Mouse (Mus musculus): ENCODE measurements at regions not wholly inside any gene's neighbourhood (a gene's known extent, or its start where the extent isn't known, plus 50 kb on each side); places are given as distances from the start of the nearest gene placed in this dataset.

- no peak overlapping the region for H3K4me3 ChIP-seq (ENCODE audit: low read depth, low read length)
- no peak overlapping the region for H3K4me2 ChIP-seq (replicated peaks; ENCODE audit: low read depth, low read length)
- H3K36me3 ChIP-seq (ENCODE audit: insufficient read depth, low read length), result no peaks in the 10 kb centered on the region
- H3K27me3 ChIP-seq (replicated peaks; ENCODE audit: insufficient read depth, low read length), result no peaks in the 10 kb centered on the region
- DNase-seq (ENCODE audit: low spot score), result no peak
- H3K4me1 ChIP-seq (ENCODE audit: insufficient read depth, low read depth, low read length), result no peaks in the 10 kb centered on the region
- 47% methylated on average over 1 of the region's 1 CpGs for WGBS
- H3K9me3 ChIP-seq (ENCODE audit: low read length), result no peaks in the 10 kb centered on the region
- TF ChIP-seq CTCF (IDR thresholded peaks at IDR 0.05) (no peak), EP300 (IDR thresholded peaks at IDR 0.05) (no peak)
- no peak overlapping the region for H3K27ac ChIP-seq (ENCODE audit: low read length)
- ATAC-seq, result no peak
- H3K9ac ChIP-seq (replicated peaks; ENCODE audit: low read depth), result no peak overlapping the region
These were observed 404.2 kb upstream of the Chl1 start for GRCm38 (mm10) chr6:103106189-103106588.

- 58% methylated on average over 2 of the region's 2 CpGs for WGBS
- DNase-seq (ENCODE audit: low spot score), result no peak
- H3K36me3 ChIP-seq (ENCODE audit: insufficient read depth, low read length), result no peaks in the 10 kb centered on the region
- H3K4me2 ChIP-seq (replicated peaks; ENCODE audit: low read depth, low read length), result no peak overlapping the region
- no peak overlapping the region for H3K27ac ChIP-seq (ENCODE audit: low read length)
- no peaks in the 10 kb centered on the region for H3K27me3 ChIP-seq (replicated peaks; ENCODE audit: insufficient read depth, low read length)
- TF ChIP-seq EP300 (IDR thresholded peaks at IDR 0.05), result no peak
- TF ChIP-seq CTCF (IDR thresholded peaks at IDR 0.05), result no peak
- H3K9ac ChIP-seq (replicated peaks; ENCODE audit: low read depth), result no peak overlapping the region
- no peak overlapping the region for H3K4me3 ChIP-seq (ENCODE audit: low read depth, low read length)
- no peaks in the 10 kb centered on the region for H3K9me3 ChIP-seq (ENCODE audit: low read length)
- ATAC-seq, result no peak
- H3K4me1 ChIP-seq (ENCODE audit: insufficient read depth, low read depth, low read length), result no peaks in the 10 kb centered on the region
These were observed 390.8 kb upstream of the Chl1 start for GRCm38 (mm10) chr6:103119537-103119936.

GRCm38 (mm10) chr6:103140851-103141250 is 369.5 kb upstream of the Chl1 start:
- H3K4me2 ChIP-seq (replicated peaks; ENCODE audit: low read depth, low read length), result no peak overlapping the region
- WGBS, result 51% methylated on average over 5 of the region's 5 CpGs
- TF ChIP-seq CTCF (IDR thresholded peaks at IDR 0.05), result no peak
- no peak for TF ChIP-seq EP300 (IDR thresholded peaks at IDR 0.05)
- no peaks in the 10 kb centered on the region for H3K27me3 ChIP-seq (replicated peaks; ENCODE audit: insufficient read depth, low read length)
- H3K9me3 ChIP-seq (ENCODE audit: low read length), result no peaks in the 10 kb centered on the region
- no peak overlapping the region for H3K9ac ChIP-seq (replicated peaks; ENCODE audit: low read depth)
- no peaks in the 10 kb centered on the region for H3K4me1 ChIP-seq (ENCODE audit: insufficient read depth, low read depth, low read length)
- ATAC-seq (no peak), DNase-seq (ENCODE audit: low spot score) (no peak)
- H3K36me3 ChIP-seq (ENCODE audit: insufficient read depth, low read length), result no peaks in the 10 kb centered on the region
- no peak overlapping the region for H3K4me3 ChIP-seq (ENCODE audit: low read depth, low read length)
- H3K27ac ChIP-seq (ENCODE audit: low read length), result no peak overlapping the region

GRCm38 (mm10) chr6:103177851-103178250 is 332.5 kb upstream of the Chl1 start:
- Histone ChIP-seq H3K9me3 (ENCODE audit: low read length) (no peaks in the 10 kb centered on the region), H3K4me1 (ENCODE audit: insufficient read depth, low read depth, low read length) (no peaks in the 10 kb centered on the region), H3K36me3 (ENCODE audit: insufficient read depth, low read length) (no peaks in the 10 kb centered on the region), H3K4me3 (ENCODE audit: low read depth, low read length) (no peak overlapping the region), H3K27ac (ENCODE audit: low read length) (no peak overlapping the region), H3K9ac (replicated peaks; ENCODE audit: low read depth) (no peak overlapping the region), H3K27me3 (replicated peaks; ENCODE audit: insufficient read depth, low read length) (no peaks in the 10 kb centered on the region), H3K4me2 (replicated peaks; ENCODE audit: low read depth, low read length) (no peak overlapping the region)
- TF ChIP-seq CTCF (IDR thresholded peaks at IDR 0.05), result no peak
- TF ChIP-seq EP300 (IDR thresholded peaks at IDR 0.05), result no peak
- ATAC-seq, result no peak
- DNase-seq (ENCODE audit: low spot score), result no peak
- WGBS, result 47% methylated on average over 1 of the region's 1 CpGs

GRCm38 (mm10) chr6:103183355-103183754 is 327.0 kb upstream of the Chl1 start:
- Histone ChIP-seq H3K27ac (ENCODE audit: low read length) (no peak overlapping the region), H3K9me3 (ENCODE audit: low read length) (no peaks in the 10 kb centered on the region), H3K4me3 (ENCODE audit: low read depth, low read length) (no peak overlapping the region), H3K36me3 (ENCODE audit: insufficient read depth, low read length) (no peaks in the 10 kb centered on the region), H3K27me3 (replicated peaks; ENCODE audit: insufficient read depth, low read length) (no peaks in the 10 kb centered on the region), H3K4me1 (ENCODE audit: insufficient read depth, low read depth, low read length) (no peaks in the 10 kb centered on the region), H3K4me2 (replicated peaks; ENCODE audit: low read depth, low read length) (no peak overlapping the region), H3K9ac (replicated peaks; ENCODE audit: low read depth) (no peak overlapping the region)
- TF ChIP-seq EP300 (IDR thresholded peaks at IDR 0.05), result no peak
- TF ChIP-seq CTCF (IDR thresholded peaks at IDR 0.05), result no peak
- DNase-seq (ENCODE audit: low spot score) (no peak), ATAC-seq (no peak)

- no peak for ATAC-seq
- 73% methylated on average over 6 of the region's 6 CpGs for WGBS
These were observed 313.5 kb upstream of the Chl1 start for GRCm38 (mm10) chr6:103196838-103197237.

GRCm38 (mm10) chr6:103201605-103202004 is 308.8 kb upstream of the Chl1 start:
- H3K36me3 ChIP-seq (ENCODE audit: insufficient read depth, low read length), result no peaks in the 10 kb centered on the region
- no peaks in the 10 kb centered on the region for H3K27me3 ChIP-seq (replicated peaks; ENCODE audit: insufficient read depth, low read length)
- DNase-seq (ENCODE audit: low spot score), result peak; percentile 37
- TF ChIP-seq EP300 (IDR thresholded peaks at IDR 0.05) (no peak), CTCF (IDR thresholded peaks at IDR 0.05) (peak; percentile 18; the same call in 1 of the 2 replicates)
- no peak for ATAC-seq
- H3K4me3 ChIP-seq (ENCODE audit: low read depth, low read length), result no peak overlapping the region
- H3K9ac ChIP-seq (replicated peaks; ENCODE audit: low read depth), result no peak overlapping the region
- 15% methylated on average over 1 of the region's 1 CpGs for WGBS
- H3K4me1 ChIP-seq (ENCODE audit: insufficient read depth, low read depth, low read length), result no peaks in the 10 kb centered on the region
- H3K27ac ChIP-seq (ENCODE audit: low read length), result no peak overlapping the region
- no peak overlapping the region for H3K4me2 ChIP-seq (replicated peaks; ENCODE audit: low read depth, low read length)
- no peaks in the 10 kb centered on the region for H3K9me3 ChIP-seq (ENCODE audit: low read length)

More at GRCm38 (mm10) chr6:103196838-103197237, 313.5 kb upstream of the Chl1 start:
- H3K4me2 ChIP-seq (replicated peaks; ENCODE audit: low read depth, low read length), result no peak overlapping the region
- H3K4me3 ChIP-seq (ENCODE audit: low read depth, low read length), result no peak overlapping the region
- no peaks in the 10 kb centered on the region for H3K4me1 ChIP-seq (ENCODE audit: insufficient read depth, low read depth, low read length)
- DNase-seq (ENCODE audit: low spot score), result no peak
- H3K9me3 ChIP-seq (ENCODE audit: low read length), result no peaks in the 10 kb centered on the region
- no peaks in the 10 kb centered on the region for H3K27me3 ChIP-seq (replicated peaks; ENCODE audit: insufficient read depth, low read length)
- H3K27ac ChIP-seq (ENCODE audit: low read length), result no peak overlapping the region
- no peaks in the 10 kb centered on the region for H3K36me3 ChIP-seq (ENCODE audit: insufficient read depth, low read length)
- no peak overlapping the region for H3K9ac ChIP-seq (replicated peaks; ENCODE audit: low read depth)
- no peak for TF ChIP-seq EP300 (IDR thresholded peaks at IDR 0.05)
- no peak for TF ChIP-seq CTCF (IDR thresholded peaks at IDR 0.05)

Measured in lung, postnatal 0 days (tissue).